Mouse (Mus musculus): ENCODE data around the gene Fam117a.

- TF ChIP-seq CTCF (conservative IDR thresholded peaks at IDR 0.05; ENCODE audit: insufficient read depth, insufficient read length, low read depth, low read length) (no peak), POLR2A (IDR thresholded peaks at IDR 0.05; ENCODE audit: low read depth, low read length) (no peak)
Observed at GRCm38 (mm10) chr11:95337846-95338342, 1.1 kb downstream of the Fam117a start.

Measured in kidney, adult 2 months (tissue).